Comparison of ENCODE assay signal across 40 mouse cellular contexts in genomic region chr1:92984999-92985398, GRCm38 (mm10). TPM values are rescaled to one million over a fixed set of nuclear protein-coding genes. Genes with fewer than 3 reads are reported as not detected.
DNase-seq lines count a peak whose midpoint lies in the region; ATAC-seq and TF ChIP-seq lines count a peak whose summit lies in the region.
"Had no signal": no experiment of that assay in that cellular context is flagged by ENCODE, and none has a peak within 500 bp of the region (broad histone marks: within the 10 kb centered on the region; RNA-seq: fewer than 3 reads in every experiment).

No protein-coding gene starts in this region.

- TF ChIP-seq CTCF in heart, adult 2 months (IDR thresholded peaks at IDR 0.05) = peak; percentile 36
- TF ChIP-seq CTCF in lung, adult 2 months (IDR thresholded peaks at IDR 0.05; ENCODE audit: insufficient read depth, low read length) = 0 out of 2 replicates have a peak, but pooled peaks have one; percentile 2
- 0 out of 2 replicates have a peak, but pooled peaks have one; percentile 9 for TF ChIP-seq CTCF in E14TG2a.4 (conservative IDR thresholded peaks at IDR 0.05; ENCODE audit: low read length)

- TF ChIP-seq POLR2A in heart, adult 2 months (IDR thresholded peaks at IDR 0.05; ENCODE audit: insufficient read depth, low read depth, low read length) = no peak
- no peak for TF ChIP-seq POLR2A in lung, adult 2 months (IDR thresholded peaks at IDR 0.05; ENCODE audit: borderline replicate concordance, extremely low read depth, low read depth, low read length)

- H3K9ac ChIP-seq in heart, adult 2 months (ENCODE audit: low read depth, low read length) = no peak overlapping the region
- H3K9ac ChIP-seq: embryonic facial prominence, embryonic 15.5 days; forebrain, embryonic 12.5 days; forebrain, postnatal 0 days; hindbrain, embryonic 13.5 days; liver, embryonic 15.5 days; midbrain, embryonic 12.5 days; neural tube, embryonic 13.5 days had no signal

- H3K27me3 ChIP-seq in heart, adult 2 months (ENCODE audit: control insufficient read depth, insufficient read depth, low read length) = no peaks in the 10 kb centered on the region
- H3K27me3 ChIP-seq in E14TG2a.4 (ENCODE audit: insufficient read depth, low read length) = peaks cover 4% of the 10 kb centered on the region; the same call in 1 of the 2 replicates
- H3K27me3 ChIP-seq: embryonic facial prominence, embryonic 15.5 days; forebrain, embryonic 12.5 days; hindbrain, embryonic 13.5 days; midbrain, embryonic 12.5 days; neural tube, embryonic 13.5 days had no signal

- intact Hi-C loops in heart, adult 2 months (cut with DNase I) = no loop called here
- intact Hi-C loops in heart, postnatal 14 days (cut with DNase I) = no loop called here

- no peak for TF ChIP-seq EP300 in heart, adult 2 months (IDR thresholded peaks at IDR 0.05; ENCODE audit: insufficient read depth, low read depth, low read length)

- H3K27ac ChIP-seq in heart, adult 2 months = no peak overlapping the region
- H3K27ac ChIP-seq: embryonic facial prominence, embryonic 10.5 days; embryonic facial prominence, embryonic 15.5 days; forebrain, embryonic 12.5 days; hindbrain, embryonic 13.5 days; liver, embryonic 15.5 days; midbrain, embryonic 12.5 days; neural tube, embryonic 13.5 days; stomach, postnatal 0 days had no signal

- no peaks in the 10 kb centered on the region for H3K9me3 ChIP-seq in E14TG2a.4 (ENCODE audit: low read length)
- H3K9me3 ChIP-seq: embryonic facial prominence, embryonic 10.5 days; embryonic facial prominence, embryonic 15.5 days; forebrain, embryonic 12.5 days; G1E; hindbrain, embryonic 13.5 days; liver, embryonic 15.5 days; midbrain, embryonic 12.5 days; neural tube, embryonic 13.5 days had no signal

- no peak for ATAC-seq in megakaryocyte, adult 5-6 weeks (ENCODE audit: poor library complexity, severe bottlenecking)
- ATAC-seq: forebrain, postnatal 0 days; intestine, embryonic 16.5 days; Patski had no signal

- no peaks in the 10 kb centered on the region for H3K79me2 ChIP-seq in heart, adult 2 months (replicated peaks; ENCODE audit: control insufficient read depth, insufficient read depth, low read length)

- no peaks in the 10 kb centered on the region for H3K36me3 ChIP-seq in heart, adult 2 months (ENCODE audit: control insufficient read depth, insufficient read depth, low read length)
- no peaks in the 10 kb centered on the region for H3K36me3 ChIP-seq in E14TG2a.4 (ENCODE audit: insufficient read depth, low read length)
- H3K36me3 ChIP-seq: embryonic facial prominence, embryonic 10.5 days; embryonic facial prominence, embryonic 15.5 days; forebrain, embryonic 12.5 days; G1E; hindbrain, embryonic 13.5 days; liver, embryonic 15.5 days; midbrain, embryonic 12.5 days; neural tube, embryonic 13.5 days had no signal

- peak in 1 of 2 experiments; percentile 13 for DNase-seq in heart, adult 2 months
- DNase-seq in heart, postnatal 14 days = no peak
- DNase-seq in lung, adult 2 months = no peak
- no peak for DNase-seq in lung, postnatal 36 days
- DNase-seq in A20 (ENCODE audit: low read depth, low spot score) = peak; percentile 30
- no peak for DNase-seq in heart, adult 8-10 months (ENCODE audit: low spot score)
- DNase-seq: adrenal gland, postnatal 25 days; cerebellum, adult 18-20 months; cerebellum, postnatal 10 days; forebrain, postnatal 0 days; gastrocnemius, postnatal 14 days; heart, postnatal 4 days; kidney, adult 9 months; kidney, postnatal 10 days; layer of hippocampus, adult 9-11 months; left cerebral cortex, postnatal 4 days; right cerebral cortex, postnatal 4 days had no signal

- no peak overlapping the region for H3K4me3 ChIP-seq in heart, adult 2 months
- H3K4me3 ChIP-seq in lung, adult 2 months (replicated peaks; ENCODE audit: extremely low read depth, low read depth, low read length) = no peak overlapping the region
- H3K4me3 ChIP-seq in E14TG2a.4 (replicated peaks; ENCODE audit: low read length) = no peak overlapping the region
- H3K4me3 ChIP-seq: embryonic facial prominence, embryonic 10.5 days; embryonic facial prominence, embryonic 15.5 days; forebrain, embryonic 12.5 days; hindbrain, embryonic 13.5 days; liver, embryonic 15.5 days; midbrain, embryonic 12.5 days; neural tube, embryonic 13.5 days had no signal

- H3K4me1 ChIP-seq in heart, adult 2 months (ENCODE audit: control insufficient read depth, insufficient read depth, low read length) = peaks cover 9% of the 10 kb centered on the region
- peaks cover 4% of the 10 kb centered on the region for H3K4me1 ChIP-seq in lung, adult 2 months (ENCODE audit: control insufficient read depth, insufficient read depth, low read length)
- peaks cover 2% of the 10 kb centered on the region; the same call in 1 of the 2 replicates for H3K4me1 ChIP-seq in E14TG2a.4 (replicated peaks; ENCODE audit: low read depth, low read length)
- H3K4me1 ChIP-seq: embryonic facial prominence, embryonic 15.5 days; forebrain, embryonic 12.5 days; hindbrain, embryonic 13.5 days; midbrain, embryonic 12.5 days; neural tube, embryonic 13.5 days had no signal

- WGBS in heart, adult 2 months = 85% methylated on average over 5 of the region's 5 CpGs
- 86% methylated on average over 5 of the region's 5 CpGs for WGBS in lung, adult 2 months

RNA-seq across cellular contexts. Expression of gene Aqp12, which starts 21.1 kb away (rescaled TPM):
- not detected for total RNA-seq in heart, adult 2 months (2021)
- polyA plus RNA-seq in heart, adult 2 months (2012; rRNA removed) = not detected in 2 replicates
- not detected for total RNA-seq in heart, postnatal 14 days (2021)
- polyA plus RNA-seq in lung, adult 2 months (2012; rRNA removed) = 0.14 TPM in 1 of 2 replicates, not detected in the other
- not detected for total RNA-seq in heart, adult 8-10 months (2022)
- total RNA-seq in megakaryocyte, adult 5-6 weeks (2015) = not detected in 2 replicates
- total RNA-seq in megakaryocyte, adult 5-6 weeks (2017) = not detected in 2 replicates
- total RNA-seq: adrenal gland, postnatal 25 days; forebrain, postnatal 0 days; G1E; gastrocnemius, postnatal 14 days; granulocyte monocyte progenitor cell, adult 5-6 weeks; heart, postnatal 4 days; left cerebral cortex, adult 8-10 months; left cerebral cortex, postnatal 4 days had no signal
- polyA plus RNA-seq: brain, embryonic 14.5 days; cortical plate, adult 2 months; embryonic facial prominence, embryonic 10.5 days; embryonic facial prominence, embryonic 15.5 days; forebrain, embryonic 12.5 days; forebrain, postnatal 0 days; G1E; heart, embryonic 11.5 days; heart, embryonic 16.5 days; hindbrain, embryonic 13.5 days; limb, embryonic 14.5 days; liver, embryonic 15.5 days; lung, embryonic 16.5 days; midbrain, embryonic 12.5 days; neural tube, embryonic 13.5 days; Patski; stomach, postnatal 0 days; thymus, postnatal 0 days; urinary bladder, adult 2 months had no signal

RNA-seq across cellular contexts. Expression of gene Gpr35, which starts 34.3 kb away (rescaled TPM):
- total RNA-seq in heart, adult 2 months (2021) = 1 to 10 TPM in 1 of 2 experiments, under 1 TPM in 1; 0.50 to 1.0 TPM
- polyA plus RNA-seq in heart, adult 2 months (2012; rRNA removed) = 1.1 and 1.2 TPM in 2 replicates
- total RNA-seq in heart, postnatal 14 days (2021) = under 1 TPM; 0.48 to 0.61 TPM
- polyA plus RNA-seq in lung, adult 2 months (2012; rRNA removed) = 5.5 and 8.2 TPM in 2 replicates
- 1 to 10 TPM in 1 of 4 experiments, under 1 TPM in 3; 0.19 to 1.3 (median 0.47) TPM for total RNA-seq in heart, adult 8-10 months (2022)
- 69.5 and 72.6 TPM in 2 replicates for total RNA-seq in megakaryocyte, adult 5-6 weeks (2015)
- total RNA-seq in megakaryocyte, adult 5-6 weeks (2017) = 46.4 and 47.2 TPM in 2 replicates
- polyA plus RNA-seq: Patski had no signal

RNA-seq across cellular contexts. Expression of gene Capn10, which starts 50.8 kb away (rescaled TPM):
- total RNA-seq in heart, adult 2 months (2021) = 1 to 10 TPM; 5.0 to 5.6 TPM
- 7.7 and 9.1 TPM in 2 replicates for polyA plus RNA-seq in heart, adult 2 months (2012; rRNA removed)
- total RNA-seq in heart, postnatal 14 days (2021) = 1 to 10 TPM; 7.5 to 9.6 TPM
- polyA plus RNA-seq in lung, adult 2 months (2012; rRNA removed) = 26.8 and 27.3 TPM in 2 replicates
- total RNA-seq in heart, adult 8-10 months (2022) = 1 to 10 TPM; 4.9 to 7.4 (median 6.7) TPM
- total RNA-seq in megakaryocyte, adult 5-6 weeks (2015) = 2.7 and 5.2 TPM in 2 replicates
- total RNA-seq in megakaryocyte, adult 5-6 weeks (2017) = 6.4 and 8.7 TPM in 2 replicates

Comparison
In these comparisons a context has a peak if more than half of its experiments do, and no peak if none do; other contexts are left out.
1. RNA of gene Gpr35, which starts 34.3 kb away (total RNA-seq): 46.4 to 72.6 TPM in megakaryocyte, adult 5-6 weeks; 0.50 to 1.0 TPM in heart, adult 2 months, 0.19 to 1.3 TPM in heart, adult 8-10 months and 0.48 to 0.61 TPM in heart, postnatal 14 days; every median in the first group is over 10 times any median in the second.
2. Peak in every context shown above with its lines, with median percentiles within 50 percentile points of each other: CTCF ChIP-seq.